Mouse (Mus musculus): Measurements from ENCODE around the gene Stpg2. TPM values are rescaled to one million over a fixed set of nuclear protein-coding genes. Genes with fewer than 3 reads are reported as not detected.

Stpg2 gene
- total and polyA plus RNA-seq, 2 experiments, result not detected

GRCm38 (mm10) chr3:139614641-139615040, 409.1 kb downstream of the Stpg2 start:
- Histone ChIP-seq H3K27ac (replicated peaks; ENCODE audit: insufficient read depth, low read depth, low read length) (no peak overlapping the region), H3K36me3 (ENCODE audit: control insufficient read depth, insufficient read depth, low read length) (no peaks in the 10 kb centered on the region), H3K27me3 (ENCODE audit: control insufficient read depth, insufficient read depth, low read length) (no peaks in the 10 kb centered on the region), H3K4me1 (ENCODE audit: control insufficient read depth, insufficient read depth, low read length) (no peaks in the 10 kb centered on the region), H3K79me2 (ENCODE audit: control insufficient read depth, insufficient read depth, low read length) (no peaks in the 10 kb centered on the region), H3K9ac (ENCODE audit: low read depth, low read length) (no peak overlapping the region), H3K4me3 (ENCODE audit: insufficient read depth, low read depth, low read length) (no peak overlapping the region)
- 42% methylated on average over 3 of the region's 3 CpGs for WGBS
- DNase-seq (ENCODE audit: extremely low read depth, low read depth, low spot score), result no peak
- TF ChIP-seq POLR2A (IDR thresholded peaks at IDR 0.05; ENCODE audit: extremely low read depth, insufficient read depth, low read length) (no peak), CTCF (IDR thresholded peaks at IDR 0.05; ENCODE audit: low read depth, low read length) (no peak)

- no peak overlapping the region for H3K4me3 ChIP-seq (ENCODE audit: insufficient read depth, low read depth, low read length)
- no peak overlapping the region for H3K27ac ChIP-seq (replicated peaks; ENCODE audit: insufficient read depth, low read depth, low read length)
- no peaks in the 10 kb centered on the region for H3K79me2 ChIP-seq (ENCODE audit: control insufficient read depth, insufficient read depth, low read length)
- no peaks in the 10 kb centered on the region for H3K4me1 ChIP-seq (ENCODE audit: control insufficient read depth, insufficient read depth, low read length)
- DNase-seq (ENCODE audit: extremely low read depth, low read depth, low spot score), result no peak
- TF ChIP-seq POLR2A (IDR thresholded peaks at IDR 0.05; ENCODE audit: extremely low read depth, insufficient read depth, low read length), result no peak
- TF ChIP-seq CTCF (IDR thresholded peaks at IDR 0.05; ENCODE audit: low read depth, low read length), result no peak
- no peaks in the 10 kb centered on the region for H3K27me3 ChIP-seq (ENCODE audit: control insufficient read depth, insufficient read depth, low read length)
- H3K9ac ChIP-seq (ENCODE audit: low read depth, low read length), result no peak overlapping the region
- no peaks in the 10 kb centered on the region for H3K36me3 ChIP-seq (ENCODE audit: control insufficient read depth, insufficient read depth, low read length)
- WGBS, result 85% methylated on average over 7 of the region's 7 CpGs
These were observed 410.3 kb downstream of the Stpg2 start for GRCm38 (mm10) chr3:139615791-139616190.

DNA sequence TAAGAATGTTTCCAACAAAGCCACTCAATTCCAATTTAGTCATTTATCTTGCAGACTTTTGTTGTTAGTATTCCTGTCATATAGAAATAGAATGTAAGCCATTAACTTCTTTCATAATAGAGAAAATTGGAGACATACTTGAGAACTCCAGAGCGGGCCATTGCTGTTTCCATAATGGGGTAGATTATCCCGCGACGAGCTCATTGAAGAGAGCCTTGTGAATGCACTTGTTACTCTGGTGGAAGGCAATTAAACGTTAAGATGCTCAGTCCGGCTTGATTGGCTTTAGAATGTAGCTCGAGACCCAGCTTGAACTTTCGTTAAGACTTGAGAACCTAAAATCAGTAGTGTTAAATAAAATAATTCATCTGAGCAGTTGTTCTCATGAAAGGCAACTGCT, 432.4 kb downstream of the Stpg2 start:
- no peaks in the 10 kb centered on the region for H3K79me2 ChIP-seq (ENCODE audit: control insufficient read depth, insufficient read depth, low read length)
- TF ChIP-seq CTCF (IDR thresholded peaks at IDR 0.05; ENCODE audit: low read depth, low read length), result no peak
- no peak for TF ChIP-seq POLR2A (IDR thresholded peaks at IDR 0.05; ENCODE audit: extremely low read depth, insufficient read depth, low read length)
- H3K9ac ChIP-seq (ENCODE audit: low read depth, low read length), result no peak overlapping the region
- no peaks in the 10 kb centered on the region for H3K36me3 ChIP-seq (ENCODE audit: control insufficient read depth, insufficient read depth, low read length)
- H3K27me3 ChIP-seq (ENCODE audit: control insufficient read depth, insufficient read depth, low read length), result no peaks in the 10 kb centered on the region
- no peak overlapping the region for H3K4me3 ChIP-seq (ENCODE audit: insufficient read depth, low read depth, low read length)
- H3K27ac ChIP-seq (replicated peaks; ENCODE audit: insufficient read depth, low read depth, low read length), result no peak overlapping the region
- no peaks in the 10 kb centered on the region for H3K4me1 ChIP-seq (ENCODE audit: control insufficient read depth, insufficient read depth, low read length)
- no peak for DNase-seq (ENCODE audit: extremely low read depth, low read depth, low spot score)
- WGBS, result 79% methylated on average over 8 of the region's 8 CpGs

DNA sequence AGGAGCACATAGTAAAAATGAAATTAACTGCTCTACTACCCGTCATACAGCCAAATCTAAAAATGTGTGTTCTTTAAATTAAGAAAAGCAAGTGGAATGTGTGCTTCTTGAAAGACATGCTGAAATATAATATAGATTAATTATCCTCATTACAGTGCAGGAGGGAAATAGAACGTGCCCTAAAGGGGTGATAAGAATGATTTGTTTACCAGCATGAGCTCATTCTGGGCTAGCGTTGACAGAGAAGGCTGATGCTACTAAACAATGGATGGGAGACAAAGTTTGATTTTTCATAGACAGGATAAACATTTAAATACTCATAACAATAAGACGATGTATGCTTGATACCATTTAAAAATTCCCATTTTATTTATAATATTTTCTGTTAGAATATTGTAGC, 446.0 kb downstream of the Stpg2 start:
- Histone ChIP-seq H3K79me2 (ENCODE audit: control insufficient read depth, insufficient read depth, low read length) (no peaks in the 10 kb centered on the region), H3K36me3 (ENCODE audit: control insufficient read depth, insufficient read depth, low read length) (no peaks in the 10 kb centered on the region), H3K9ac (ENCODE audit: low read depth, low read length) (no peak overlapping the region), H3K4me1 (ENCODE audit: control insufficient read depth, insufficient read depth, low read length) (no peaks in the 10 kb centered on the region), H3K27me3 (ENCODE audit: control insufficient read depth, insufficient read depth, low read length) (no peaks in the 10 kb centered on the region), H3K4me3 (ENCODE audit: insufficient read depth, low read depth, low read length) (no peak overlapping the region), H3K27ac (replicated peaks; ENCODE audit: insufficient read depth, low read depth, low read length) (no peak overlapping the region)
- DNase-seq (ENCODE audit: extremely low read depth, low read depth, low spot score), result no peak
- TF ChIP-seq CTCF (IDR thresholded peaks at IDR 0.05; ENCODE audit: low read depth, low read length), result no peak
- TF ChIP-seq POLR2A (IDR thresholded peaks at IDR 0.05; ENCODE audit: extremely low read depth, insufficient read depth, low read length), result no peak
- WGBS, result 66% methylated on average over 4 of the region's 4 CpGs

DNA sequence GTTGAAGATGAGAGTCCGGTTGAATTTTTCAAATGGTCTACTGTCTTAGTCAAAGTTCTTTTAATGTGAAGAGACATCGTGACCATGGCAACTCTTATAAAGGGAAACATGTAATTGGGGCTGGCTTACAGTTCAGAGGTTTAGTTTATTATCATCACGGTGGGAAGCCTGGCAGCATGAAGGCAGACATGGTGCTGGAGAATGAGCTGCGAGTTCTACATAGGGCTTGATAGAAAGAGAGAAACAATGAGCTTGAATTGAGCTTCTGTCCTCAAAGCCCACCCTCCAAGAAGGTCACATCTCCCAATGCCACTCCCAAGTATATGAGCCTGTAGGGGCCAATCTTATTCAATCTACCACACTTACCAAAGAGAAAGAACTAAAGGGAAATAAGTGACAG, 453.9 kb downstream of the Stpg2 start:
- no peak overlapping the region for H3K27ac ChIP-seq (replicated peaks; ENCODE audit: insufficient read depth, low read depth, low read length)
- no peaks in the 10 kb centered on the region for H3K79me2 ChIP-seq (ENCODE audit: control insufficient read depth, insufficient read depth, low read length)
- no peaks in the 10 kb centered on the region for H3K4me1 ChIP-seq (ENCODE audit: control insufficient read depth, insufficient read depth, low read length)
- WGBS, result 67% methylated on average over 4 of the region's 4 CpGs
- DNase-seq (ENCODE audit: extremely low read depth, low read depth, low spot score), result no peak
- no peak overlapping the region for H3K4me3 ChIP-seq (ENCODE audit: insufficient read depth, low read depth, low read length)
- H3K27me3 ChIP-seq (ENCODE audit: control insufficient read depth, insufficient read depth, low read length), result no peaks in the 10 kb centered on the region
- no peaks in the 10 kb centered on the region for H3K36me3 ChIP-seq (ENCODE audit: control insufficient read depth, insufficient read depth, low read length)
- no peak for TF ChIP-seq POLR2A (IDR thresholded peaks at IDR 0.05; ENCODE audit: extremely low read depth, insufficient read depth, low read length)
- no peak for TF ChIP-seq CTCF (IDR thresholded peaks at IDR 0.05; ENCODE audit: low read depth, low read length)
- no peak overlapping the region for H3K9ac ChIP-seq (ENCODE audit: low read depth, low read length)

DNA sequence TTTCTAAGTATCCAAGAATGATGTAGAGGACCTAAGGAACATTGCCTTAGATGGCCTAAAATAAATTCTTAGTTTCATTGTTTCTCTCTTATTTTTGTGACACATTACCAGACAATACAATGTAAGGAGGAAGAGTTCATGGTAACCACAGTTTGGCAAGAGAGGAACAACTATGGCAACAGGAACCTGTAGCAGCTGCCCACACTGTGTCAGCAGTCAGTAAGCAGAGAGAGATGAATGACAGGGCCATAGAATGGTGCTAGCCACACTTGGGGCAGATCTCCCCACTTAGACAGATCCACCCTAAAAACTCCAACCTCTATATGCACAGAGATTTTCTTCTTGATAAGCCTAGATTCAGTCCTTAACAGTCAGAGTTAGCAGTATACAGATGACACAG, 456.7 kb downstream of the Stpg2 start:
- H3K27me3 ChIP-seq (ENCODE audit: control insufficient read depth, insufficient read depth, low read length), result no peaks in the 10 kb centered on the region
- TF ChIP-seq CTCF (IDR thresholded peaks at IDR 0.05; ENCODE audit: low read depth, low read length), result no peak
- TF ChIP-seq POLR2A (IDR thresholded peaks at IDR 0.05; ENCODE audit: extremely low read depth, insufficient read depth, low read length), result no peak
- DNase-seq (ENCODE audit: extremely low read depth, low read depth, low spot score), result no peak
- no peak overlapping the region for H3K27ac ChIP-seq (replicated peaks; ENCODE audit: insufficient read depth, low read depth, low read length)
- no peaks in the 10 kb centered on the region for H3K36me3 ChIP-seq (ENCODE audit: control insufficient read depth, insufficient read depth, low read length)
- no peaks in the 10 kb centered on the region for H3K4me1 ChIP-seq (ENCODE audit: control insufficient read depth, insufficient read depth, low read length)
- no peaks in the 10 kb centered on the region for H3K79me2 ChIP-seq (ENCODE audit: control insufficient read depth, insufficient read depth, low read length)
- H3K4me3 ChIP-seq (ENCODE audit: insufficient read depth, low read depth, low read length), result no peak overlapping the region
- no peak overlapping the region for H3K9ac ChIP-seq (ENCODE audit: low read depth, low read length)

Data from liver, adult 2 months (tissue).